In genomic region chr12:109968303-109968702, GRCm38 (mm10) we compare ENCODE assay signal across 23 mouse cellular contexts.
"Had no signal": no experiment of that assay in that cellular context is flagged by ENCODE, and none has a peak within 500 bp of the region (broad histone marks: within the 10 kb centered on the region; RNA-seq: fewer than 3 reads in every experiment).

No protein-coding gene starts in this region.

- ATAC-seq: hindbrain, postnatal 0 days; inflammation-experienced regulatory T-cells, adult 6 months; intestine, embryonic 16.5 days; liver, embryonic 12.5 days; midbrain, embryonic 16.5 days had no signal

- H3K4me3 ChIP-seq: left cerebral cortex, adult 2 months; limb, embryonic 13.5 days; liver, embryonic 12.5 days; liver, embryonic 15.5 days; lung, embryonic 15.5 days; midbrain, embryonic 12.5 days; myocyte; neural tube, embryonic 13.5 days; stomach, embryonic 15.5 days had no signal

- H3K9ac ChIP-seq: limb, embryonic 13.5 days; liver, embryonic 12.5 days; liver, embryonic 15.5 days; lung, embryonic 15.5 days; midbrain, embryonic 12.5 days; neural tube, embryonic 13.5 days; stomach, embryonic 15.5 days had no signal

- H3K36me3 ChIP-seq: limb, embryonic 13.5 days; liver, embryonic 12.5 days; liver, embryonic 15.5 days; lung, embryonic 15.5 days; midbrain, embryonic 12.5 days; neural tube, embryonic 13.5 days; stomach, embryonic 15.5 days had no signal

- H3K9me3 ChIP-seq: limb, embryonic 13.5 days; liver, embryonic 12.5 days; liver, embryonic 15.5 days; lung, embryonic 15.5 days; midbrain, embryonic 12.5 days; neural tube, embryonic 13.5 days; stomach, embryonic 15.5 days had no signal

- H3K4me1 ChIP-seq: limb, embryonic 13.5 days; liver, embryonic 12.5 days; lung, embryonic 15.5 days; midbrain, embryonic 12.5 days; neural tube, embryonic 13.5 days; stomach, embryonic 15.5 days had no signal

- H3K27me3 ChIP-seq: liver, embryonic 12.5 days; liver, embryonic 15.5 days; lung, embryonic 15.5 days; midbrain, embryonic 12.5 days; stomach, embryonic 15.5 days had no signal

- DNase-seq: kidney, adult 18-20 months; kidney, adult 9 months; liver; lung, adult 18-20 months; lung, postnatal 10 days; lung, postnatal 36 days; right cerebral cortex, postnatal 25 days; spleen, adult 18-20 months; thymus, adult 18-20 months; thymus, postnatal 36 days had no signal

- H3K4me2 ChIP-seq: limb, embryonic 13.5 days; liver, embryonic 12.5 days; liver, embryonic 15.5 days; lung, embryonic 15.5 days; midbrain, embryonic 12.5 days; neural tube, embryonic 13.5 days; stomach, embryonic 15.5 days had no signal

- H3K27ac ChIP-seq: hindbrain, postnatal 0 days; left cerebral cortex, adult 2 months; limb, embryonic 13.5 days; liver, embryonic 12.5 days; liver, embryonic 15.5 days; lung, embryonic 15.5 days; midbrain, embryonic 12.5 days; neural tube, embryonic 13.5 days; stomach, embryonic 15.5 days had no signal
